Mouse (Mus musculus) yolk sac, embryonic 10.5 days (tissue): ENCODE measurements around the gene Rnaseh1.

Source experiments
- DNase-seq: peaks from one replicate; pipeline ENCODE4 v3.0.0-alpha.2; 2017; ENCODE audit warnings: low spot score

The Rnaseh1 gene

DNA sequence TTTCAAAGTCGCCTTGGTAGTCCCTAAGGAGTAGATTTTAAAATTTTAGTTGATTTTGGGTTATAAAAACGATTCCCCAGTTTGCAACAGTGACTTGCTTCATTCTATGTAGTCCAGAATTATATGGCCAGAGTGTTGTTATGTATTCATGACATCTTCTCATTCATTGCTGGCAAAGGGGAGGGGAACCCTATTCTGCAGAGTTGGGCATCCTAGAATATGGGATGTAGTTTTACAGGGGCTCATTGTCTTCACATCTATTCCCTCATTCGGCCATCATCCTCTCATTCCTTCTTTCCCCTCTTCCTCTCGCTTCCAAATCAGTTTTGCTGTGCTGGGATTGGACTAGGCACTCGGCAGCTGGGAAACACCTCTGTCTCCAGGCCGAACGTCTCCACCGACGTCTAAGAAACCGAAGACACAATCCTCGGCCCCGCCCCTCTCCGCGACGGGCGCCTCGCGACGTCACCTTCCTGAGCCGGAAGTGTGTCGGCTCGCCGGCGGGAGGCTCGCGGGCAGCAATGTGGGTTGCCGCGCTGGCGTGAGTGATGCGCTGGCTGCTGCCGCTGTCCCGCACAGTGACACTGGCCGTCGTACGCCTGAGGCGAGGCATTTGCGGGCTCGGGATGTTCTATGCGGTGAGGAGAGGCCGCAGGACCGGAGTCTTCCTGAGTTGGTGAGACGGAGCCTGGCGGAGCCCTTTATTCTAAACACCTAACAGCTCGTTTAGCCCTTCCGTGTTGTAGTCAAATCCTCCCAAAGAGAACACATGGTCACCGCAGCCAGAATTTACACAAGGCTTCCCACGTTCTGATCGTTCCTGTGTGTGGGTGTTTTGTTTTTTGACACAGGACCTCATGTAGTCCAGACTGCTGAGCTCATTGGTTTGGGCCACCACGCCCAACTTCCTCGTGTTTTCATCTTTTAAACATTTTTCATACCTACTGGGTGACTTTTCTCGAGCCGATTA lies at the start of gene Rnaseh1:
Gene Rnaseh1, plus strand, starts transcription at position 462 of the 970 bp plus-strand sequence.
- DNase-seq = peak; percentile 89

DNA sequence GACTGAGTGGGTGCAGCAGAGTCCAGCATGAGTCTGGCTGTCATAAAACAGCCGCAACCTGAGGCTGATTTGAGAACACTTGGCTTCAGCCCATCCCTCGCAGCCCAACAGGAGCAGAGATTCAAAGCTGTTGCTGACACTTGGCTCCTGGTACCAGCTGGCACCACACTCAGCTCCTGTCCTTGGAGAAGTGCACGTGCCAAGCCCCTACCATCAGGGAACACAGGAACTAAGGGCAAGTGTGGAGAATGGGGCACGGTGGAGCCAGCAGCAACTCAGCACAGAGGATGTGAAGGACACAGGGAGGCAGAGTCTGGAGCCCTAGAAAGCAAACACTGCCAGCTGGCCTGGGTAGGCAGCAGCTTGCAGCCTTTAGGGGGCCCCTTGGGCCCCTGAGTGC lies 47.1 kb upstream of the Rnaseh1 start:
- DNase-seq = no peak

DNA sequence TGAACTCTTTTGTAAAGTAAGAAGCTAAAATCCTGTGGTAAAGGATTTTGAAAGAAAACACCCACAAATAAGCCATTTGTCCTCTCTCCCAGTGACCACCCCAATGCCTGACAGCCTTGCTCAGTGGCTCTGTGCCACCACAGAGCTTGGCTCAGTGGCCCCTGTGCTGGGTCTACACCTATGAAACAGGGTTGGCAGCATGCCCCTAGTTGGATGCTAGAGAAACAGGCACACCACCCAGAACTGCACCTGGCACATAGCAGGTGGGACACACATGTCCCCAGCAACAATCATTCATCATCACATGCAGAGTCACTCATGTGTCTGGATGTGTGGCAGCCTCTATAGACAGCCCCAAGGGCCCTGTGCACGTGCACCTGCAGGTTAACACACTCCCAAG lies 45.9 kb upstream of the Rnaseh1 start:
- DNase-seq = no peak

DNA sequence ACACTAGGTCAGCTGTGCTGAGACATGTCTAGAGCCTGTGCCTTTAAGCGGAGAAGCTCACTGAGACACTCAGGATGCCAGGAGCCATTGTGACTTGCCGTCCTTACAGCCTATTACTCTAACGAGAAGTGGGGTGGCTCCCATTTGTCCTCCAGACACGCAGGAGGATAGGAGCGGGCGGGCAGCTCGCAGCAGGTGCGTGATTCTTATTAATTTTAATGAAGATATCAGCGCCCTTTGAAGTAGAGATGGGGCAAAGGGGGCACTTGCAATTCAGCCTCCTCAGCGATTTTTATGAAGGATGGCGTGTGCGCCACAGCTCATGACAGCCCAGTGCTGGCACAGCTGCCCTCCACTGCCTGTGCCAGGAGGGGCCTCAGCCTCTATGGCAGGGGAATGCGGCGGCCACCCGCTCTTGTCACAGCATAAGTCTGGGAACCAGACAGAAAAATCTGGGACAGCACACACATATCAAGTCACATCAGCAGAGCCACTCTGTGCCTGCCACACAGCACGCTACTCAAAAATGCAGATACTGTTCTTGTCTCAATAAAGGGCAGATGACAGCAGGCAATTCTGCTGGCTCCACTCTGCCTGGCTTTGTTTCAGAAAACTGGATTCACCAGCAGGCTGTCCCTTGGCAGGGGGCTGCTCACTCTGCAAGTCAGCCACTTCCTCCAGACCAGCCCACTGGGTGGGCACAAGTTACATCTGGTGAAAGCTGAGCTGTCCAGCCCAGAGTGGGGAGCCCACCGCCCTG lies 41.7 kb upstream of the Rnaseh1 start:
- no peak for DNase-seq

DNA sequence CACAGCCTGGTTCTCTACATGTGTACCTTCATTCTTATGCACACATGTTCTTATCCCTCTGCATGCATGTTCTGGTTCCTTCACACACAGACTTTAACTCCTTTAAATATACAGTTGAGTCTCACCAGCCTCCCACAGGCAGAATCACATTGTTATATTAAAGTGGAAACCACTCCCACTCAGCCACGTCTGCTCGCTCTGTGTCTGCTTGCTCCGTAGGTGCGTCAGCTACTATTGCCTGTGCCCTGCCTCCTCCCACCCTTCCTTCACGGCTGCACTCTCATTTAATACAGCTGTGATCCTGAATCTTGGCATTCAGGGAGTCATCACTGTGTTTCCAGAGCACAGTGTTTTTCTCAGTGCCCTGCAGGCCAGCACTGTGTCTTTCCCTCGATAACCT lies 37.0 kb upstream of the Rnaseh1 start:
- DNase-seq = no peak

DNA sequence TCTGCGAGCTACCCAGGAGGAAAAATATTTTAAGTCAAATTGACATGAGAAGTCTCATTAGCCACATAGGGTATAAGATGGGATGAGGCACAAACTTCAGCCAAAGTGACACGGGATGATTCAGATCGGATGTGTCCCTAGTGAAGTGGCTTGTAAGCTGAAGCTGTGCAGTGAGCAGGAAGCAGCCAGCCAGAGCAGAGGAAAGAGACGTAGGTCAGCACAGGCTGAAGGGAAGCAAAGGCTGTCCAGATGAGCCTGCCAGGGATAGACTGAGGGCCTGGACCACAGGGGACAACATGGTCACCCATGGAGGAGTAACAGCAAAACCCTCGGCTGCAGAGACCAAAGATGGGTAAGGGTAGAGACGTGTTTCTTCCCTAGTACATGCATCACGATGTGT lies 35.0 kb upstream of the Rnaseh1 start:
- DNase-seq = no peak

DNA sequence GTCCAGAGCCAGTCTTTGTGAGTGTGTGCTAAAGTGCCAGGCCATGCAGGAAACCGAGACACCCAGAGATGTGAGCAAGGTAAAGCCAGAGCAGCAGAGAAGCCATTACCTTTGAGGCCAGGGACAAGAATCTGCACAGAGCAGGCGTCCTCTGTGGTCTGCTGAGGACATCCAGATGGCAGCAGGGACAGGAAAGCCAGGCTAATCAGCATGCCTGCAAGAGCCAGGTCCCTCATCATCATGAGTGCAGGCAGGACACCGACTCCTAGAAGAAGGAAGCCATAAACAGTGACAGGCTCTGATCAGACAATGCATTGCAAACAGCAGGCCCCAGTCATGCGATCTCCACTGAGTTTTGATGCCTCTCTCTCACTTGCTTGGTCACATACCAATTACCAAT lies 32.1 kb upstream of the Rnaseh1 start:
- DNase-seq = no peak

DNA sequence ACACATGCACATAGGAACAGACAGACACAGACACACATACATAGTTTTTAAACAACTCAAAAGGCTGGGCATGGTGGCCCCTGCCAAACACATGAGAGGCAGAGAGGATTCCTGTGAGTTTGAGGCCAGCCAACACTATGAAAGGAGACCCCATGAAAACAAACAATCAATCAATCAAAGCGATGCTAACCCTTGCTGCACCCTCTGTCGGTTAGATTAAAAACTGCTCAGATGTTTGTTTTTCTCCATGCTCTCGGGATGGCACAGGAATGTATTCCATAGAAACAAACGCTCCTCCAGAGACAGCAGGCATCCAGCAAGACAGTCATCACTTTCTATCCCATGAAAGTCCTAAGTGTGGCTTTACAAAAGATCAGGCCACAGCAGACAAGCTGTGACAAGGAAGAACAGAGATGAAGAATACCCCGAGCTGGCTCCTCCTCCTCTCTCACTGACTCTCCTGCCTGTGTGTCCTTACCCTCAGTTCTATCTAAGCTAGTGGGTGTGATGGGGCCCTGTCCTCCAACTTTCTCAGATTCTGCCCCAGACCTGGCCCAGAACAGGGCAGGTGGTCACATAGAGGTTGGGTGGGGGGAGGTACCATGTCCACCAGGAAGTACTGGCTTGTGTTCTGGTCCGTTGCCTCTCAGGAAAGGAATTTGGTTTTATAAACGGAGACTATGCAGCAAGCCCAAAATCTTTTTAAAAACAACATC lies 27.8 kb upstream of the Rnaseh1 start:
- no peak for DNase-seq

DNA sequence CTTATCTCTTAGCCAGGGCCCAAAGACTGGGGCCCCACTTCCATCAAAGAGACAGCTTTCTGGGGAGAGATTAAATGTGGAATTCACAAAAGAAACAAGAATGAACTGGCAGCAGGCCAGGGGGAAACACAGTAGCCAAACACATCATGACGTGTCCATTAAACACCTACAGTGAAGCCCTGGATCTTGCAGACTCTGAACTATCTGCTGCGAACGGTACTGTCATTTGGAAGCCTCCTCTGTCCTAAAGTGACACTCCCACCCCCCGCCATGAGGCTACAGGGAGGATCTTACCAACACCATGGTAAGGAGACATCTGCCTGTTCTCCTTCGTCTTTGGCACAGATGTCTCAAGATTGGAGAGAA lies 27.3 kb upstream of the Rnaseh1 start:
- DNase-seq = peak; percentile 45

DNA sequence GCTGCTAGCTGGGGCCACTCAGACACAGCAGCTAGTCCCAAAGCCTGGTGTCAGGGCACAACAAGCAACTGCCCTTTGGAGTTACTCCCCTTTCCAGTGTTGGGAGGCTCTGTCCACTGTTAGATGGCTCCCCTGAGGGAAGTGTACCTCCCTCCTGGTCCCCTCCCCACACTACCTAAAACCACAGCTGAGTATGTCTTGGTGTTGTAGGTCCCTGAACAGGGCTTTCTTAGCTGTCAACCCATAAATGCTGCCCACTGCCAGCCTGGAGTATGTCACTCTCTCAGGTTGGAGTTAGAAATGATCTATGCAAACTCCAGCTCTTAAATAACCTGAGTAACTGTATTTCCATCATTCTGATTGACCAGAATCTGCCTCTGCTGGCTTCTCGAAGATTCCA lies 26.8 kb upstream of the Rnaseh1 start:
- no peak for DNase-seq

DNA sequence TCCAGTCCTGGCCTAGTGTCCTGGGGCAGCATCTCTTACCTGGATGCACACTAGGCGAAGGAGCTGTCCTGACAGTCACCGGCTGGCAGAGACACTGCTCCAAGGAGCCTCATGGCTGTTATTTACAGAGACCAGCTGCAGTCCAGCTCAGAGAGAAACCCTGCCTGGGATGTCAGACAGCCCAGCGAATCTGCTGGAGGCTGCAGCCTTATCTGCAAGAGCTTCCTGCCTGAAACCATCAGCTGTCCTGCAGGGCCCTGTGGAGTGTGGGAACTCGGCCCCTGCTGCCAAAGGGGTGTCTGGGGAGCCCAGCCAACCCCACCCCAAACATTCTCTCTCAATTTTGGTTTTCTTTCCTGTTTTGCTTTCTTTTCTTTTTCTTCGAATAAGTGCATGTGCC lies 26.2 kb upstream of the Rnaseh1 start, which contains the start of gene Colec11:
Gene Colec11, minus strand, starts transcription at position 183 of the 400 bp plus-strand sequence.
- no peak for DNase-seq

DNA sequence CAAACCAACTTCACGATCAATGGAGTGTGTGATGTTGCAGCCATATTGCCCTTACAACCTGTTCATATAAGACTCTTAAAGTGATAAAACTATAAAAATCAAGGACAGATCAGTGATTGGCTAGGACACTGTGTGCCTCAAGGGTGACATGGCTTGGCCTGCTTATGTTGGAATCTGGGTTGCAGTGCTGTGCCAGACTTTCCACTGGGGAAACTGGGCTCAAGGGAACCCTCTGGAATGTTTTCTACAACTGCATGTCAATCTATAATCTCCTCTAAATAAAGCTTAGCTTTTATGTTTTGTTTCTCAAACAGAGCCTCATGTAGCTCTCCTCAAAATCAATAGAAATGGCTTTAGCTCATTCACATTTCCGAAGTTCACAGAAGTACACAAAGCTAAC lies 25.2 kb upstream of the Rnaseh1 start:
- DNase-seq = no peak

DNA sequence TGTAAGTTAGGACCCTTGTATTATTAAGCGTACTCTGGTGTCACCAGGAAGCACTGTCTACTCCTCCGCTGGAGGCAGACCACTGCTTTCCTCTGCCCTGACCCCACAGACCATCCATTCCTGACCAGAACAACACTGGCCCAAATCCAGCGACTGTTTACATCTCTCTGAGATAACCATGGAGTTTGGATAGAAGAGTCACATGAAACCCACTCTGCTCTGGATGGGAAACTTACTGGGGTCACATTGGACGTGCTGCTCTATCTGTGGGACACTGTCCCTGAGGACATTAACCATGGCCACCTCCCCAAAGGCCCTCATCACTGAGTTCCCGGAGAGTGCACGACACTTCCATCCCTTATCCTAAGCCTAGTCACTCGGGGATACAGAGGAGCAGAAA lies 24.0 kb upstream of the Rnaseh1 start:
- DNase-seq = no peak

DNA sequence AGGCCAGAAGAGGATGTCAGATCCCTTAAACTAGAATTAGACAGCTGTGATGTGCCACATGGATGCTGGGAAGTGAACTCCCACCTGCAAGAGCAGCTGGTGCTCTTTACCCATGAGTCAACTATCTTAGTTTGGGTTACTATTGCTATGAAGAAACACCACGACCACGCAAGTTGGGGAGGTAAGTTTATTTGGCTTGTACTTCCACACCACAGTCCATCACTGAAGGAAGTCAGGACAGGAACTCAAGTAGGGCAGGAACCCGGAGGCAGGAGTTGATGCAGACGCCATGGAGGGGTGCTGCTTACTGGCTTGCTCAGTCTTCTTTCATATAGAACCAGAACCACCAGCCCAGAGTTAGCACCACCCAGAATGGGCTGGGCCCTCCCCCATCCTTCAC lies 22.3 kb upstream of the Rnaseh1 start:
- DNase-seq = no peak

DNA sequence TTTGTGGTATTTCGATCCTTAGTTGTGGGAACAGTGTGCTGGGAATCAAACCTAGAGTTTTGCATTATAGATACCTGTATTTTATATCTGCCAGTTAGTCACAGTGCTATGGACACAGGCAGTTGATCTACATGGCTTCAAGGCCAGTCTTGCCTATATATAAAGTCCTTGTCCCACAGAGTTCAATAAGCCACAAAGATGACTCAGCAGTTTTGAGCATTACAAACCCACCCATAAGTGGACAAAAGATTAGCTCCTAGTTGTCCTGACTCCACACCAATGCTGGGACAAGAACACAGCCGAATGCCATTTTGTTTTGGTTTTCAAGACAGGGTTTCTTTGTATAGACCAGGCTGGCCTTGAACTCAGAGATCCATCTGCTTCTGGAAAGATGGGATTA lies 21.0 kb upstream of the Rnaseh1 start:
- DNase-seq = no peak

DNA sequence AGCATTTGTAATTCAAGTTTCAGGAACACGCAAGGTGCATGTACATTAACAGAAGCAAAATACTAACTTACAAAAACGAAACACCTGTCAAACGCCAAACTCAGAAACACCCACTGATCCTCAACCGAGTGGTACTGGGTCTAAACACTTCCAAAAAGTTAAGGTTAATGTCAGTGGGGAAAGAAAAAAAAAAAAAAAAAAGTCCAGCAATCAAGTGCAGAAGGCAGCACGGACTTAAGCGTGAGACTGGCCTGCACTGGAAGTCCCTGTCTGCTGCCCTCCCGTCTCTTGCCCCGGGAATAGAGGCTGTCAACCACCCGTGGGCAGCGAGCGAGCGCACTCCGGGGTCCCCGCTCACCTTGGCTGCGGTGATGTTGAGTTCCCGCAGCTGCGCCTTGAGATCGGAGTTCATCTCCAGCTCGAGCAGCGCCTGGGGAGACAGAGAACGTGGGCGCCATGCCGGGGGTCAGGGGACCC lies 14.3 kb upstream of the Rnaseh1 start:
- DNase-seq = no peak

DNA sequence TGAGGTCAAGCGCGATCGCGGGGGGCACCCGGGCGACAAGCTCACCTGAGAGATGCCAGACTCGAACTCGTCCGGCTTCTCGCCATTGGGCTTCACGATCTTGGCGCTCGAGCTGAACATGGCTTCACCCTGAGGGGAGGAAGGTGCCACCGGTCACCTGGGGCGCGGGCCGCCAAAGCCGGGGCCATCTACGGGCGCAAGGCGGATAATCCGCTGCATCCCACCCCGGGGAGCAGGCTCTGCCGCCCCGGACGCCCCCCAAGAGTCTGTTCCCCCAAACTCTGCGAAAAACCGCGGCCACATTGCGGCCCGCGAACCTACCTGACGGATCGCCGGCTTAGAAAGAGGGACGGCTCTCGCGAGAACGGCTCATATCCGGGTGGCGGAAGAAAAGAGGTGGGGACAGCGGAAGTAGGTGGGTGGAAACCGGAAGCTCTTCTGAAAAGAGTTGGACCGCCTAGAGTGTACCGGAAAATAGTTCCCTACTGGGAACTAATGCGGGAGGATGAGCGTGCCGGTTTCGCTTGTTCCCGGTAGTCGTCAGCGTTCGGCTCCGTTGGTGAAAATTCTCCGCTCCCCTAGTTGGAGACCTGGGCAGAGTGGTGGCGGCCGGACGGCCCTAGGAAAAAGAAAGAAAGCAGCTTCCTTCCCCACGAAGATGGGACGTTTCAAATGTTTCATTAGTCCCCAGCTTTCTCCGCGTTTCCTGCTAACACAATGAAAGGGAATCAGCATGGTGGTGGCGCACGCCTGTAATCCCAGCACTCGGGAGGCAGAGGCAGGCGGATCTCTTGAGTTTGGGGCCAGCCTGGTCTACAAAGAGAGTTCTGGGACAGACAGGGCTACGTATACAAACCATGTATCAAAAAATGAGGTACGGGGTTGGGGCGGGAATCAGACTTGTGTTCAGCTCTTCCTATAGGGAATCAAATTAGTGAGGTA lies 13.6 kb upstream of the Rnaseh1 start, which contains the start of gene Rps7:
Gene Rps7, minus strand, starts transcription at position 419 of the 942 bp plus-strand sequence.
- DNase-seq = peak; percentile 92

DNA sequence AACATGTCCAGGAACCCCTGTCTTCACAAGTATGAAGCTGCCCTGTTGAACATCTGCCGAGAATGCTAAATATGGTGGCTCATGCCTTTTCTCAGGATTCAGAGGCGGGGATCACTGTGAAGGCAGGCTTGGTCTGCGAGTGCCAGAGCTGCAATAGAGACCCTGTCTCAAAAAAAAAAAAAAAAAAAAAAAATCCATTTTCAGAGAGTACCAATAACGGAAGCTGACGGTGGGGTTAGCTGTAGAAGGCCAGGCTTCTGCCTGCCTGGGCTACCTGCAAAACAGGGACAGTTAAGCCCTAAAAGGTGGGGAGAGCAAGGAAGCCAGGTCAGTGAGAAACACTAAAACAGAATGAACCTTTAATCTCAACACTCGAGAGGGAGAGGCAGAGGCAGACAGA lies 12.9 kb upstream of the Rnaseh1 start:
- DNase-seq = no peak

DNA sequence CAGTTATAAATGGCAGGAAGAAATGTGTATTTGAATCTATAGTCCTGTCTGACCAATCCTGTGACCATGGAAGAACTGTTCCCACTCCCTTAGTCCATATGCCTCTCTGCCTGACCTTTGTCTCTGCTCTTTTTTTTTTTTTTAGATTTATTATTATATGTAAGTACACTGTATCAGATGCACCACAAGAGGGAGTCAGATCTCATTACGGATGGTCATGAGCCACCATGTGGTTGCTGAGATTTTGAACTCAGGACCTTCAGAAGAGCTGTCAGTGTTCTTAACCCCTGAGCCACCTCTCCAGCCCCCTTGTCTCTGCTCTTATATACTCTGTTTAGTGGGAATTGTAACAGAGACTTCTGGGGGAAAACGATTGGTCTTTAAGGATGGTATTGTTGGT lies 10.6 kb upstream of the Rnaseh1 start:
- no peak for DNase-seq

DNA sequence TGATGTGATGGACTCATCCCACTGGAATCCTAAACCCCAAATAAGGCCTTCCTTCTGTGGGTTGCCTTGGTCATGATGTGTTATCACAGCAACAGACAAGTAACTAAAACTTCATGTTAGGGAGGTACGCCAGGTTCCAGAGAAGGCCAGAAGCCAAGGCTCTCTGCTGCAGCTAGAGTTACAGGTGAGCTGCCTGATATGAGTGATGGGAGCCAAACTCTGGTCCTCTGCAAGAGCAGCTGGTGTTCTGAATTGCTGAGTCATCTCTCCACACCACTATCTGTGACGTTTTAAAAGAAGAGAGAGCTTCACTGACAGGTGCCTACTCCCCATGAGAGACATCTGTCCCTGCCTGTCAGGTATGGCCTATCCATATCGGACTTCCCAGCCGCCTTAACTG lies 13.2 kb downstream of the Rnaseh1 start:
- DNase-seq = no peak

DNA sequence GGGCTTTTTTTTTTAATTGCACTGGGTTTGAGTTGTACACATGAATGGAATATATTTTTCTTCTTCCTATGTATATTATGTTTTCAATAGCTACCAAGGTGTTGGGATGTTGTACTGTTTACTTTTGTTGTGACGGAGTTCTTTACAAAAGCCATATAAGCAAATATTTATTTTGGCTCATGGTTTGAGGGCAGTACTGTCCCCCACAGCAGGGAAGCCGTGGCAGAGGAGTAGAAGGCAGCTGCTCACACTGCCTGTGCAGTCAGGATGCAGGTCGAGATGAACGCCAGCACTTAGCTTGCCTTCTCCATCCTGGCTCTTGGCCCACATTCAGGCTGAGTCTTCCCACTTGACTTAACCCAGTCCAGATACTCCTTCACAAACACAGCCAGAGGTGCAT lies 17.3 kb downstream of the Rnaseh1 start:
- no peak for DNase-seq
